Mouse (Mus musculus): ENCODE measurements around the gene Tubg1.

Gene Tubg1

DNA sequence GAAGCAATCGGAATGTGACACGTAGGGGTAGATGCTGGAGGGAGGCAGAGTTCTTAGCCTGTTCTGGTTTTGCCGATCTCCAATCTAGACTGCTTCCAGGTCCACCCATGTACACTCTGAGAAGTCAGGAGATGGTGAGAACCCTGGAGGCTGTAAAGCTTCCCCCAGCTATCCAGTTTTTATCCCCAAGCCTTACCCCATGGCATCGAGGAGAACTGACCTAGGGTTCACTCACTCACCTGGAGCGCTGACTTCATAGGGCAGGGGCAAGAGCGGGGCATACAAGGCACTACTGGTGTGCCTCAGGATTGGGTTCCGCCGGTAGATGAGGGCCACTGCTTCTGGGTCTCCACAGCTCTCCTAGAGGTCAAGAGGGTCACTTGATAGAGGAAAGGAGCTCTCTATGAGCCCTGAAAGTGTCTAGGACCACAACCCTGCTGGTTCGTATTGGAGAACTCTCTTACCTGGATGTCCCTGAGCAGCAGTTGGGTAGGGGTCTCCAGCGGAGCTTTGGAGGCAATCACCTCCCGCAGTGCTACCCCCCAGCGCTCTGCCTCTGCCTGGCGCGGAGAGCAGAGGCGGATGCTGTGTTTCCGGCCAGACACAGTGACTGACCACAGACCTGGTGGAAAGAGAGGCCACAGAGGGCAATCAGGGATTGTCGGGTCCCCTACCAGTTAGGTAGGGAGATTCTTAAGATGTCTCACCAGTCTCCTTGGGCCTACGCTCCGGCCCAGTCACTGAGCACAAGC is 47.6 kb downstream of the Tubg1 start:
- DNase-seq = no peak

DNA sequence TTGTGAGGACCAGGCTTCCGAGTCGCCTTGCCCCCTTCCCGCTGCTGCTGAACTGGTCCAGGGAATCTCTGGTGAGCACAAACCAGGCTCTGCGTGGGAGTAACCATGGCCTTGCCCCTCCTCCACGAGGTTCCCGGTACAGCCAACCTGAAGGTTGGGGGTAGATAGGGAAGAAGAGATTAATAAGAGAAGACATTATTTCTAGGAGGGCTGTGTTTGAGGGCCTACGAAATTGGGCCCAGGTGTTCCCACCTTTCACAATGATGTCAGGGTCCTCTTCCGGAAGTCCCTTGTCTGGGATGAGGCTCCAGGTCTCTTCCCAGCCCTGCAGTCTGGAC is 48.2 kb downstream of the Tubg1 start:
- no peak for DNase-seq

DNA sequence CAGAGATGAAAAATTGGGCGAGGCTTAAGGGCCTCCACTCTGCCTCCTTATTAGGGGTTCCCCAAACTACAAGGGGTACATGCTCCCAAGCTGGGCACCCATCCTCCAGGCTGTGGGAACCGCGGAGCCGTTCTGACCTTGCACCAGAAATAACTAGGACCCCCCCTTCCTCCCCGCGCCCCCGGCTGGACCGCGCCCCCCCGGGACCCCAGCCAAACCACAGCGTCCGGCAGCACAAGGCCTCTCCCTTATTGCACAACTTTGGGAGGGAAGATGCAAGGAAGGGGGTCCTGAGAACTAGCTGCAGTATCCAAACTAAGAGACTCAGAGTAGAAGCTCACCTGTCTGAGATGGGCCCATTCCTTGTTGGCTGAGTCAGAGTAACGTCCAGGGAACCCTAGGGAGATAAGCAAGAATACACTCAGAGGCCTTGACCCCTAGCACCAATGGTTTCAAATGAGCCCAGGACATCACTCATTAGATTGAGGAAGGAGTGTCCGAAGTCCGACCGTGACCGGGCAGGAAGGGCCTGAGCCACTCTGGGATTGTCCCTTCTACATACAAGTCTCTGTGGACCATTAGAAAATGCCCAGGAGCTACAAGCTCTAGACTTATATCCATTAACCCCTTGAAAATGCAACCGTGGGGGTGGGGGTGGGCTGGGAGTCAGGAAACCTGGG is 48.7 kb downstream of the Tubg1 start:
- DNase-seq = peak; percentile 60 to 77

- no peak for DNase-seq
Observed at GRCm38 (mm10) chr11:101169301-101170107, 49.8 kb downstream of the Tubg1 start.

DNA sequence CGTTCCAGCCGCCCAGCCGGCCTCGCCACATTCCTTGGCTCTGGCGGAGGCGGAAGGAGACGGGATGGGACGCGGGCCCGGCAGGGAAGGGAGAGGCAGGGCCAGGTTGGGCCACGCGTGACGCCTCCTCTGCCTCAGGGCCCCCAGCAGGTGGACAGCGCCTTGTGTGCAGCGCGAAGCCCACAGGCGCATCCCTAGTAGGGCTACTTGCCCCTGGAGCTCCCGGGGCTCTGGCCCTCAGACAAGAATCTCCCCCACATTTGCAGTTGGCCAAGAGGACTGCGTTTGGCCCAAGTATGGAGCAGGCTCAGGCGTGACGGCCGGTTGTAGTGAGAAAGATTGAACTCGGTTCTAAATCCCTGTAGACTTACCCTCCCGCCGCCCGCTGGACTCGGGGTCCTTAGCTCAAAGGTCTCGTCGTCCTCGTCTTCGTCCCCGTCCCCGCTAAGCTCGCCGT is 50.6 kb downstream of the Tubg1 start, which contains the start of gene Cntnap1:
Cntnap1 (plus strand) TSS at position 170 of the 457 bp plus-strand sequence.
- DNase-seq = peak; percentile 63 to 76

DNA sequence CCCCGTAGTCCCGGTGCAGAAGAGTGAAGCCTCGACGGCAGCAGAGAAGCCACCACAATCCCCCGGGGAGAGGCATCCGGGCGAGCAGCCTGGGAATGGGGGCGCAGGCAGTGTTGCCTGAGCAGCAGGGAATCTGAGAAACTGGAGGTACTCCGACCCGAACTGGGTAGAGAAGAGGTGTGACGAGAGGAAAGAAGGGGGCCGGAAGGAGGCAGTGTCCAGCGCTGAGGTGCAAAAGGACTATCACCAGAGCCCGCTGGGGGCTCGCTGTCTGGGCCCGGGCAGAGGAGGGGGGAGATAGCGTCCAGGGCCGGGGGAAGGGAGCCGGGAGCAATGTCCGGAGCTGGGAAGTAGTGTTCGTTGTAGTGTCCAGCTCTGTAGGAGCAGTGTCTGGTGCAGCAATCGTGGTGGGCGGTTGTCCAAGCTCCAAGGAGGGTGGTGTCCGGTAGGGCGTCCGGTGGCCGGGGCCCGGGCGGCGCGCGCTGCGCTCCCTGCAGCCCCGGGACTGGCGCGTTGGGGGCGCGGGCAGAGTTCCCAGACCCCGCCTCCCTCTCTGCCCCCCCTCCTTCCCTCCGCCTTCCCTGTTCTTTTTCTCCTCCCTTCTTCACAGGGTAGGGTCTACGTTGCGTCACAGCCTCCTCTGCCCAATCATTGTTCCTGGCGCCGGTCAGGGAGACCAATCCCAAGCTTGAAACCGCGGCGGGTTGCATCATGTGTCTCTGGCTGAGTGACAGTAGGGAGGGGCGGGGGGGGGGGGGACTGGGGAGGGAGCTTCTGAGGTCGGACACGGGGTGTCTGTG is 51.3 kb downstream of the Tubg1 start, which contains the start of gene Plekhh3:
Plekhh3 (minus strand) TSS at position 541 of the 800 bp plus-strand sequence.
- peak; percentile 94 to 99 for DNase-seq

DNA sequence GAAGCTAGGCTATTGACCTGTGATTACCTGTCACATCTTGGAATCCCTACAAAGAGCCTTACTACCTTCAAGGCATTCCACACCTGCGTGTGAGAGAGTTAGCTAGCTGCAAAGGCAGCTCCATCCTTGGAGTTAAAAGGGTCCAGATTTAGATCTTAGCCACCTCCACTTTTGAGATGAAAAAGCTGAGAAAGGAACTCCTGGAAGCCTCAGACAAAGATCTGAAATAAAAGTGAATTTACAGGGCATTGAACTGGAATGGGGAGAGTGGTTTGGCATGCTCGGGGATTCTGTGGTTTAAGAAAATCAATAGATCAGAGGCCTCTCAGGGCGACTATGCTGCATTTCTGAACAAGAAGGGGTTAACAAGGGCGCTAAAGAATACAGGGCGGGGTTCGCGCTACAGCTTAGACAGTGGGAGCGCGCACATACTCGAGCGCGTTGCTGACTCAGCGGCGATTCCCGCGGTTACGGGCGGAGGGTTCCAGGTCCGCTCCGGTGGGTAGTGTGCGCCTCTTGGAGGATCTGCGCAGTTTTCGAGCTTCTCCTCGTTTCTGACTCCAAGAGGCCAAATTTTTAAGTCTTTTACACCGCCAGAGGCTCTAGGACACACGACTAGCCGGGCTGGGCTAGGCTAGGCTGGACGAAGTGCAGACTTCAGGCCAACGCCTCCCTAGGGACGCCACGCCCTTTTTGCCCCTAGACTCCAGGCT is 52.1 kb downstream of the Tubg1 start:
- DNase-seq = peak; percentile 72 to 81

DNA sequence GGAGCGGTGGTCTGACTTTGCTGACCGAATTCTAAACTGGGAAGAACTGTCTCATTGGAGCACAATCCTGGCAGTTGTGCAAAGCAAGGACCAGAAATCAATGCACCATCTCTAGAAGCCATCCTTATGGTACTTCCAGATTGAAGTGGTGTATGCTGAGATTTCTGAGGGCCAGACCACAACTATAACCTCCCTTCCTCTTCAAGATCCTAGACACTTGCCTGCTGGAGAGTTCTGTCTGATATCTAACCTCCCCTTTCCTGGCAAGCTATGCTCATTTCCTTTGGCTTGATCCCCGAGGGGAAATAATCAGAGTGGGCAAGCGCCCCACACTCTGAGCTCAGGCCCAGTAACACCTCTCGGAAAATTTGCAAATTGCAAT is 52.7 kb downstream of the Tubg1 start:
- DNase-seq = no peak

DNA sequence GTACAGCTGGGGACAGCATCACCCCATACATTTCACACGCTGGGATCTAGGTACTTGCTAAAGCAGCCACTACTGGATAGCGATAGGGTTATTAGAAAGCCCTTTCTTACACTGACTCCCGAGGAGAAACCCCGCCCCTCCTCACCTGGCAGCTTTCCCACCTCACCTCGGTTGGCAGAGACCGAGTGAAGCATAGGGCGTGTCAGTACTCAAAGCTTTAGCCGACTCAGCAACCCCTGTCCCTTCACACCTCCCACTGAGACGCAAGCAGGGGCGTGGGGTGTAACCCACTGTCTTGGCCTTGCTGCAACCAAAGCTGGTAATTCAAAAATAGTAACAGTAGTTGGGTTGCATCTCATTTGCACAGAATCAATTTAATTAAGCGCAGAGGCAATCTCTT is 53.4 kb downstream of the Tubg1 start:
- peak; percentile 86 to 91 for DNase-seq

- DNase-seq = peak; percentile 86 to 89
Observed at GRCm38 (mm10) chr11:101173631-101174388, 54.1 kb downstream of the Tubg1 start.

GRCm38 (mm10) chr11:101174389-101174745 is 54.6 kb downstream of the Tubg1 start:
- DNase-seq = peak in 1 of 2 experiments; percentile 59

- peak in 1 of 2 experiments; percentile 49 for DNase-seq
Observed at GRCm38 (mm10) chr11:101174851-101175628, 55.3 kb downstream of the Tubg1 start, which contains the start of gene Ccr10. Gene Ccr10 (minus strand): TSS chr11:101175443.

DNA sequence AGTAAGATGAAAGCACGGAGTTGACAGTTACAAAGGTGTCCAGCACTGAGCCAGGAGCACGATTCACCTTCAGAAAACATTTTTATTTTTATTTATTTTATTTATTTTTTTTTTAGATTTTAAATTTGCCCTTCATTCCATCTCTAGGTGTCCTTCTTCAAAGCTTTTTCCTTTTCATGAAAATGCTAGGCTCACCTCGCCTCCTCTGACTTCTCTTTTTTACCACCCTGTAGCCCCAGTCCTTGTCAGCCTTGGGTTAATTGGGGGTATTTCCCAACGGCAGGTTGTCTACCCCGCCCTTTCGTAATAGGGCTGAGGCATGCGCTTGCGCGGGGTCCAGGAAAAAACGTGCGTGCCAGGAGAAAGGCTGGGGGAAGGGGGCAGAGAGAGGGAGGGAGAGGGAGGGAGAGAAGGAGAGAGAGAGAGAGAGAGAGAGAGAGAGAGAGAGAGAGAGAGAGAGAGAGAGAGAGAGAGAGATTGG is 55.9 kb downstream of the Tubg1 start:
- DNase-seq = no peak

Measured in kidney, postnatal 36 days (tissue).